Mouse (Mus musculus) gastrocnemius, adult 8-10 months (tissue): ENCODE results near the gene Coro1b. TPM values are rescaled to one million over a fixed set of nuclear protein-coding genes. Genes with fewer than 3 reads are reported as not detected.

Experiments used
- DNase-seq, 2 experiments: peaks; one replicate each; pipeline ENCODE4 v3.0.0; 2022; ENCODE audit warnings: low spot score in 2 of 2
- total RNA-seq, 4 experiments: library from RNA; stranded (reverse); gene quantifications; 2 replicates each; pipeline ENCODE4 v1.2.4; 2022

Coro1b gene
- total RNA-seq, 4 experiments from 2014 or later, result 10.4 to 13.2 (median 11.6) TPM

- DNase-seq, result no peak
These were observed 36.9 kb downstream of the Coro1b start for GRCm38 (mm10) chr19:4184976-4185975.

- DNase-seq, result peak; percentile 41 to 49
These were observed 38.9 kb downstream of the Coro1b start for GRCm38 (mm10) chr19:4187303-4187702.

GRCm38 (mm10) chr19:4189051-4189620 is 40.7 kb downstream of the Coro1b start:
- DNase-seq, result no peak

GRCm38 (mm10) chr19:4190831-4191334 is 42.5 kb downstream of the Coro1b start, which contains the start of gene Tbc1d10c:
Gene Tbc1d10c (minus strand): TSS chr19:4191284.
- DNase-seq, result no peak

GRCm38 (mm10) chr19:4191528-4192250 is 43.3 kb downstream of the Coro1b start, which contains the start of gene Ppp1ca:
Gene Ppp1ca (plus strand): TSS chr19:4192065.
- peak; percentile 86 to 92 for DNase-seq

- DNase-seq, result no peak
These were observed 44.0 kb downstream of the Coro1b start for GRCm38 (mm10) chr19:4192251-4192985.

- no peak for DNase-seq
These were observed 44.7 kb downstream of the Coro1b start for GRCm38 (mm10) chr19:4193129-4193528.

GRCm38 (mm10) chr19:4194021-4194724 is 45.8 kb downstream of the Coro1b start:
- DNase-seq, result no peak

GRCm38 (mm10) chr19:4194776-4195650 is 46.6 kb downstream of the Coro1b start:
- no peak for DNase-seq

- DNase-seq, result no peak
These were observed 47.6 kb downstream of the Coro1b start for GRCm38 (mm10) chr19:4196048-4196447.

GRCm38 (mm10) chr19:4196548-4196947 is 48.1 kb downstream of the Coro1b start:
- DNase-seq, result no peak

- DNase-seq, result no peak
These were observed 48.8 kb downstream of the Coro1b start for GRCm38 (mm10) chr19:4197180-4197579.

GRCm38 (mm10) chr19:4201291-4201909 is 53.0 kb downstream of the Coro1b start, which contains the start of gene Rad9a:
Gene Rad9a (minus strand): TSS chr19:4201662.
- DNase-seq, result peak; percentile 95

- no peak for DNase-seq
These were observed 53.7 kb downstream of the Coro1b start for GRCm38 (mm10) chr19:4202149-4202548.

GRCm38 (mm10) chr19:4203148-4203547 is 54.7 kb downstream of the Coro1b start:
- no peak for DNase-seq
